Mouse (Mus musculus) kidney, postnatal 14 days (tissue): ENCODE results near the gene Runx3.
"Not testable (repeated sequence)": the region's sequence is repeated elsewhere in the genome, so short reads cannot be mapped to it uniquely, and the experiment has no call there.

Experiments used
- DNase-seq: peaks from one replicate; pipeline ENCODE4 v3.0.0; 2022; ENCODE audit warnings: mixed read lengths

Gene Runx3

DNA sequence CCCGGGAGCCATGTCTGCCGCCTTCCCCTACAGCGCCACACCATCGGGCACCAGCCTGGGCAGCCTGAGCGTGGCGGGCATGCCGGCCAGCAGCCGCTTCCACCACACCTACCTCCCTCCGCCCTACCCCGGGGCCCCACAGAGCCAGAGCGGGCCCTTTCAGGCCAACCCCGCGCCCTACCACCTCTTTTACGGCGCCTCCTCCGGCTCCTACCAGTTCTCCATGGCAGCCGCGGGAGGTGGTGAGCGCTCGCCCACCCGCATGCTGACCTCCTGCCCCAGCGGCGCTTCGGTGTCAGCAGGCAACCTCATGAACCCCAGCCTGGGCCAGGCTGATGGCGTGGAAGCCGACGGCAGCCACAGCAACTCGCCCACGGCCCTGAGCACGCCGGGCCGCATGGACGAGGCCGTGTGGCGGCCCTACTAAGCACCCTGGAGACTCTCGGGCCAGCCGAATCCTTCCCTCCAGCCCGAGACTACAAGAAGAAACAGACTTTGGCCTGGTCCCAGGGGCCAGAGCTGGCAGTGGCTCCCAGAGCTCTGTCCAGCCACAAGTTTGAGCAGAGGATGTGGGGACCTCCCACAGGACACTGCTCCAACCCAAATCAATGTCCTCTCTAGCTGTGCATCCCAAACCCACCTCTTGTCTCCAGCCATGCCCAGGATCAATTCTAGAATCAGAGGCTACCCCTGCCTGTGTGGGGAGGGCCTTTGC, 55.1 kb downstream of the Runx3 start:
- DNase-seq = no peak

DNA sequence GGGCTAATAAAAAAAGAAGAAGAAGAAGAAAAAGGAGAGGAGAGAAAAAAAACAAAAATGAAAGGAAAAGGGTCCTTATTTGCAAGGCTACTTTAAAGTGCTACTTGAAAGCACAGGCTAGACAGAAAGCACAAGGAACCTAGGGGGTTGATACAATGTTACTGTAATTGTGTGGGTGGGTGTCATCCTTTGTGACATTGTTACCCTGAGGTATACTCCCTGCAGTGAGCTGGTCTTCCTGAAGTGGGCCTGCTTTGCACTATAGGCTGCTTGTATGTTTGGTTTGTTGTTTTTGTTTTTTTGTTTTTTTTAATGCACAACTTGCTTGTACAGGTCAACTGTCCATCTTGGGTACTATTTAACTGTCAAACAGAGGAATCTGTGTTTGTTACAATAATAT, 57.1 kb downstream of the Runx3 start:
- no peak for DNase-seq

DNA sequence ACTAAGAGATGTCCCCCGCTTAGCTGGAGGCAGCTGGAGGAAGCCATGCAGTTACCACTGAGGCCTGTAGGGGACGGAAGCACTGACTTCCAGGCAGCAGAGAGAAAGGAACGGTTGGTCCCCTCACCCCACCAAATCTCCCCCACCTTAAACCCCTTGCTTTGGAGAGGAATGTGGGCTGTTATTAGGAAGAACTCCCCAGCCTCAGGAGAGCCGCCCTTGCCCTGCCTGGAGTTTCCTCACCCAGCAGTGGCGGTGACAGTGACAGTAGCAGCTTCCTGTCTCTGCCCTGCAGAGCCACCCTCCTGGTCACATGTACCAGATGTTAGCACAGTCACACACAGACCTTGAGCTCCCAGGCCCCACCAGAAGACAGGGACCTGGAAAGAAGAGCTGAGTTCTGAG, 58.6 kb downstream of the Runx3 start:
- DNase-seq = no peak

DNA sequence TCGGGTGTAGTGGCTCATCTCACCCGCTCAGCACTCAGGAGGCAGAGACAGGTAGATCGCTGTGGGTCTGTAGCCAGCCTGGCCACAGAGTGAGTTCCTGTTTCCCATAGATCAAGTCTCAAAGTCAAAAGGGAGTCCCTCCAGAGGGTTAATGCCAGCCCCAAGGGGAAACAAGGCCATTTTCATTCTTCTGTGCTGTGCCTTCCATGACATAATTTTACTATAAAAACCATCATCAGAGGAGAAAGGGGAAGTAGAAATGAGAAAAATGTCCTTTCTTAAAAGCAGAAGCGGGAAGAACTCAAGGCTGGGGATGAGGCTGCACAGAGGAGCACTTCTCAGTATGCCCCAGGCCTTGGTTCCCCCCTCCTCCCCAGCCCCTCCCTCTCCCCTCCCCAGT, 61.4 kb downstream of the Runx3 start:
- no peak for DNase-seq

DNA sequence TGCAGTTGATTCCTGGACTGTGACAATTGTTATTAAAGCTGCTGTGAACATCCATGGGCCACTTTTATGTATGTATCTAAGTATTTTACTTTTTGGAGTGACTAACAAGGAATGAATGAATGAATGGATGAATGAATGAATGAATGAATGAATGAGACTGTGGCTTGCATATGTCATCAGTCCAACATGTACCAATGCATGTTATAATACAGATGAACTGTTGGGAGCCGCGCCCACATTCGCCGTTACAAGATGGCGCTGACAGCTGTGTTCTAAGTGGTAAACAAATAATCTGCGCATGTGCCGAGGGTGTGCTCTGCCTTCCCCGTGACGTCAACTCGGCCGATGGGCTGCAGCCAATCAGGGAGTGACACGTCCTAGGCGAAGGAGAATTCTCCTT, 63.8 kb downstream of the Runx3 start:
- DNase-seq = not testable (repeated sequence)

DNA sequence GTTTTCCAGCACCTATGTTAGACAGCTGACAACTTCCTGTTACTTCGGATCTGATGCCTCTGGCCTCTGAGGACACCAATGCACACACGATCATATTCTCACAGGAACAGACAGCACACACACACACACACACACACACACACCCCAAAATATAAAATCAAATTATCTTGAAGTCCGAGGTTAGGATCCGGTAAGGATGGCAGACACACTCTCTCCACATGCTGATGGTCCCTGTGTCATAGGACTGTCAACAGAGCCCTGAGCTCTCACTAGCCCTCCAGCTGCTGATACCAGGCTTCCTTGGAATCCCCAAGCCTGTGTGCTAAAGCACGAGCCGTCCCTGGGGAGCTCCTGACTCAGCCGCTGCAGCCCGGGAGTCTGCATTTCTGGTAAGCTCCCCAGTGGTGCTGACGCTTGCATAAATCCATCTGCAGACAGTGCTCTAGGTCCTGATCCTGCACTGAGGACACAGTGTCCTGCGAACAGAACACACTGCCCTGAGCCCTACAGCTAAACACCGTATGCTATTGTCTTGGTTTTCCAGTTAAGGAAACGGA, 69.1 kb downstream of the Runx3 start:
- DNase-seq = peak; percentile 28

DNA sequence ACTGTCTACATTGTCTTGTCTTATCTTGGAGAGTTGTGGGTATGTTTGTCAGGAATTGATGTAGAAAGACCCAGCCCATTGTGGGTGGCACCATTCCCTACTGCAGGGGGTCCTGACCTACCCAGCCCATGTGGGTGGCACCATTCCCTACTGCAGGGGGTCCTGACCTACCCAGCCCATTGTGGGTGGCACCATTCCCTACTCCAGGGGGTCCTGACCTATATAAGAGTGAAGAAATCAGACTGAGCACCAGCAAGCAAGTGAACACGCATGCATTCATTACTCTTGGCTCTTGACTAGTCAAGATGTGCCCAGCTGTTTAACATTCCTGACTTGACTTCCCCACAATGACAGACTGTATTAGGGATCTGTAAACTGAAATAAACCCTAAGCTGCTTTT, 69.9 kb downstream of the Runx3 start:
- DNase-seq = no peak

DNA sequence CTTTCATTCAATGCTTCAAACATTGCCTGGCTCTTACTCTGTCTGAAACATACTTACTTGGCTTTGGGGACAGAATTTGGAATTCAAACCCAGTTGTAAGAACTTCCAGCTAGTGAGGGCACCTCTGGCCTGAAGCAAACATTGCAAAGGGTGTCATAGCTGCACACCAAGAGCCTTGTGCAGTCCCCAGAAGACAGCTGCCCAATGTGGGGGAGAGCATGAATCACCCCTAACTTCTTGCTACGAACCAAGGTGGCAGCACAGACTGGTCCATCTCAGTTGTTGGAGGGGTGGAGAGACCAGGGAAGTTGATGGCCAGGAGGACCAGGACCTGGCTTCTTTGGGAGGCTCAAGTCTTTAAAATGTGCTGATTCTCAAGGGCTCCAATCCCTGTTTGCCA, 70.7 kb downstream of the Runx3 start:
- no peak for DNase-seq

DNA sequence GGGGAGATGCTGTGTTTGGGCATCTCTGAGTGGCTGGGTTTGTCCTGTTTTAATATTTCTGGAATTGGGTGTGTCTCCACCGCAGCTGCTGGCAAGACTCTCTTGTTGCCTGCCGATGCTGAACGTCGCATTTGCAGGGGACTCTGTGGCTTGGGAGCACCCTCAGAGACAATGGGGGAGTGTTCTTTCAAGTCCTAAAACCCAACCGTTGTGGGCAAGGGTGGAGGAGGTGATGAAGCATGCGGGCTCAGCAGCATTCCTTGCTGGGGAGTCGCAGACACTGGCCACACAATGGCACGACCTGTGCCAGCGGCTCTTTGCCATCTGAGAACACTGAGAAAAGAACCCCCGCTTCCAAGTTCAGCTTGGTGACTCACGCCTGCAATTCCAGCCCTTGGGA, 71.2 kb downstream of the Runx3 start:
- no peak for DNase-seq

DNA sequence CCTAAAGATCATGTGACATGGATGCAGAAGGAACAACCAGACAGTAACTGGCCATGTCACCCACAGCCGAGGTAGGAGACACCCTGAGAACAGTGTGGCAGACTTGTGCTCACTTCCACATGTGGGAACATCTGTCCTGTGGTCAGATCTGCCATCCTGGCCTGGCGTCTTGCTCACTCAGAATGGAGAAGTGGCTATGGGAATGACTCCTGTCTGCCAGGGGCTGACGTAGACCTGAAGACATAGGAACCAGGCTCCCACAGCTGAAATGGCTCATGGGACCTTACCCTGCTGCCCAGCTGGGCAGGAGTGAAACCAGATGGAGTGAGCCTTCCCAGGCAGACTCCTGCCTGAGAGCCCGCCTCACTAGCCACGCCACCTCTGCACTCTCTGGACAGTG, 72.4 kb downstream of the Runx3 start:
- DNase-seq = no peak

DNA sequence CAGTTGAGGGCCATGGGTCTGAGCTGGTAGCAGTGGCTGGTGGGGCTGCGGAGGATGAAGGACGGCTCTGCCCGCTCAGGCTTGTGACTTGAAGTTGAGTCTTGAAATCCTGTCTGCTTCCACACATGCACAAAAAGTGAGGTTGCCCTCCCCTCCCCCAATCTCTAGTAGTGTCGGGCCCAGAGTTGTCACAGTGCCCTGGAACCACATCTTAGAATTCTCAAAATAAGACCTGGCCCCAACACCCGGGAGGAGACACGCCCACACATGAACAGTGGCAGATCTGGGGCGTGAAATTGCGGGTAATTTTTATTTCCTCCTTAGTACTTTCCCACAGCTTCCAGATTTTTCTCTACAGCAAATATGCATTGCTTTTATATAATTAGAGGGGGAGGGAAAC, 77.4 kb downstream of the Runx3 start:
- no peak for DNase-seq

DNA sequence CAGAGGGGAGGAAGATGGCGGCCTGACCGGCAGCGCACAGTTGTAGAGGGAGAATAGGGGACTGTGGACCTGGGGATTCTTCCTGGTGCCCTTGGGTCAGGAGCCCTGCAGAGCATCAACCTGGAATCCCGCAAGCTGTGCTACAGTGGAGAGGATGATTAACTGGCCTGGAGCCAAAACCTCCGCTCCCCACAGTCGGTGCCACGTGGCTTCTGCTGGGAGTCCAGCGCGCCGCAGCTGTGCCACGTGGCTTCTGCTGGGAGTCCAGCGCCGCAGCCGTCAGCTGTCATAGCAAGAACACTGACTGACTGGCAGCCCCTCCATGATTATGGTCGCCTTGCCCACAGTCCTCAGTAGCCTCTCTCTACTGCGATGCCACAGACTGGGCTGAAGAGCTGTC, 81.3 kb downstream of the Runx3 start:
- no peak for DNase-seq

DNA sequence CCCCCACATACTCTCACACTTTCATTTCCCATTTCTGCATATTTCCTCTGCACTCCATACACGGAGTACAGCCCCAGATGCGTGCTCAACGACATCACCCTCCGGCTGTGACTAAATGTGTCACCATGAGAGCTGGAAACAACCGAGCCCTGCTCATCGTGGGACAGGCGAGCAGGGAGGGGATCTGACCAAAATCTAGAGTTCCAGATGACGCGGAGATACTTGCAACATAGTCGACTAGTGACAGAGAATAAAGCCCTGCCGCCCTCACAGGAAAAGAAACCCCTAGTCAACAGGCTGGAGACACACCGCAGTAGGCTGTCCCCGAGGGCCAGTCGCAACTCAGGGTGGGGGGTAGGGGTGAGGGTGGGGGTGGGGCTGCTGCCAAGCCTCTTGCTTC, 82.8 kb downstream of the Runx3 start:
- no peak for DNase-seq

DNA sequence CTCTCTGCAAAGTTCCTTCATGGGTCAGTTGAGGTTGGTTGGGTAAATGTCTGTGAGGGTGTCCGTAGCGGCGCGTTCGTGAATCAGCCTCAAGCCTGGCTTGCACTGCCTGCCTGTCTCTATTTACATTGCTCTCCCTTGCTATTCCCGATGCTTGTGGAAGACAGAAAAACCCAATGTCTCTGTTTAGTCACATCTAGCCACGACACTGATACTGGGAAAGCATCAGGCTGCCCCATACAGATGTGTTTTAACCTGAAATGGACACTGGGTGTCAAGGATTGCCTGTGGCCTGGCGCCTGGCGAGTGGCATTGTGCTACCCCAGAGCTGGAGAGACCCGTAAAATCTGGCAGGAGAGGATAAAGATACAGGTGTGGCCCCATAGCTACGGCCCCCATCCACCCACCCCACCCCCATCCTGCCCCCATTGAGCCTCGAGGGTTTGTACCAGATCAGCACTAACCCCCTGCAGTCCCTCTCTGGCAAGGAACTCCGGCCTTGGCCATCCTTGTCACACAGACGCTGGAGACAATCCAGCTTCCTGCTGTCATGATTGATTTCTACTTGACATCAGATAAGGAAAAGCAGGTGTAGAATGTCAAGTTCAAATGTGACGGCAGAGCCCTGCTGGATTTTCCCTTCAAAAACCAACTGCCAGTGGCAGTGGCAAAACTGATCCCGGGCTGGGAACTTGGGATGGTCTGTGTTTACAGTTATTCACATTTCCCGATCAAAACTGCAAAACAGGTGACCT, 83.5 kb downstream of the Runx3 start:
- DNase-seq = no peak

DNA sequence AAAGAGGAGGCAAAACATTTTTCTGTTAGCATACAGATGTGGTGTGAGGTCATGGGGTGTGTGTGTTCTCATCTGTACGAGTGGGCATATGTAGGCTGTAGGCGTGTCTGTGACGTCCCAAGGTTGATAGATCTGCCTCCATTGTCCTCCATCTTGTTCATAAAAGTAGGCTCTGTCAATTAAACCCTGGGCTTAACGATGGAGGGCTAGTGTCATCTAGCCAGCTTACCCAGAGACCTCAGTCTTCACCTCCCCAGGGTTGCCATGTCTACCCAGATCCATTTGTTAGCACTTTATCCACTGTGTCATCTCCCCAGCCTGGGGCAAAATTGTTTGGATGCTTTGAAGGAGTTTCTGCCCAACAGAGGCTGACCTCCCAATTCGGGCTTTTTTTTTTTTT, 84.2 kb downstream of the Runx3 start:
- no peak for DNase-seq

DNA sequence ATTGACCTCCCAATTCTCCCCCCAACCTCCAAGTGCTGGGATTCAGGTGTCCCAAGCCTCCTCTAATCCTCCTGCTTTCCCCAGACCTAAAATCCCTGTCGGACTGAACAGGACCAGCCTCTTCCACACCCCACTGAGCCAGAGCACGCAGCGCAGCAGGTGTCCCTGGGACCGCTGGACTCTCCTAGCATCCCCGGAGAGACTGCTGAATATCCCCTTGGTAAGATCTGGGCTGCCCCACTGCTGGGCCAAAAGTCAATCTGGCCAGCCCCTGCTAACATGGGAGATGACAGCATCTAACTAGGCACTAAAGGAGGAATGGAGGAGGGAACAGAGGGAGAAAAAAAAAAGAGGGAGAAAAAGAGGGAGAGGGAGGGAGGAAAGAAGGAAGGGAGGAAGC, 84.8 kb downstream of the Runx3 start:
- no peak for DNase-seq

DNA sequence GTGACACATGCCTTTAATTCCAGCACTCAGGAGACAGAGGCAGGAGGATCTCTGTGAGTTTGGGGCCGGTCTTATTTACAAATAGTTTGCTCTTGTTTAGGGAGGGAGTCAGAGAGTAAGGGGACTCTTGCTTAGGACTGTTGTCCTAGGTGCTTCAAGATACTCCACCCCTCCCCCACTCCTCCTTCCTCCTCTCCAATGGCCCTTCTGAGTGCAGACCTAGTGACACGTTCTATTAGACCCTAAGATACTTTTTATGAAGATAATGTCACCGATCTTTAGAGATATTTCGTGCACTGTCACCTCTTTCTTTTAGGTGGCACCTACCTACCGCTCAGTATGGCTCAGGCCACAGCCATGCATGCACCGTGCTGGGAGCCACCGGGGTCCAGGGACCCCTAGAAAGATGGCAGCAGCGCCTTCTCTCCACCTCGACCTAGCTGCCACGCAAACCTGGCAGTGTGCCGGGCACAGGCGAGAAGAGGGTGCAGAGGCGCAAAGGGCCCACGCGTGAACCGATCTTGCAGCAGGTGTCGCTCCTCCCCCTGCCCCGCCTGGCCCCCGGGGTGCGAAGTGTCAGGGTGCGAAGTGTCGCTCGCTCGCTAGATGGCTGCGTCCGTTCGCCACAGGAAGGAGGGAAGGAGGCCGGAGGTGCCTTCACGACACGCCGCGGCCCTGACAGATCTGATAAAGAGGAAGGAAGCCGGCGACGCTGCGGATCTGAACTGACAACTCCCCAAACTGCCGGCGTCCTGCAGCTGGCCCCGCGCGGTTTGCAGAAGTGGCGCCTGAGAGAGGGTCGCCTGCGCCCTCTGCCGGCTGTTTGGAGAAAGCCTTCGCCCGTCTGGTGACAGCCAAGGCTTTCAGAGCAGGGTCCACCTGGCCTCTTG, 85.5 kb downstream of the Runx3 start:
- DNase-seq = peak; percentile 92

DNA sequence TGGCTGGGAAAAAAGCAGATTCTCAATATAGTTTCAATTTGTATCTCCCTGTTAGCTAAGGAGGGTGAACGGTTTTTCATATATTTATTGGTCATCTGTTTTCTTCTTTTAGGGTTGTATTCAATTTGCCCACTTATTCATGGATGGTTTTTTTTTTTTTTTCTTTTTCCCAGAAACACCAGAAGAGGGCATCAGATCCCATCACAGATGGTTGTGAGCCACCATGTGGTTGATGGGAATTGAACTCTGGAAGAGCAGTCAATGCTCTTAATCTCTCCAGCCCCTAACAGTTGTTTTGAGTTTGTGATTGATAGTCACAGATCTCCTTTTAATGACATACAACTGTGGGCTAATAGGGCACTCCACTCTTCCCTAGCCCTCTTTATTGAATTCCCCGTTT, 89.4 kb downstream of the Runx3 start:
- no peak for DNase-seq

DNA sequence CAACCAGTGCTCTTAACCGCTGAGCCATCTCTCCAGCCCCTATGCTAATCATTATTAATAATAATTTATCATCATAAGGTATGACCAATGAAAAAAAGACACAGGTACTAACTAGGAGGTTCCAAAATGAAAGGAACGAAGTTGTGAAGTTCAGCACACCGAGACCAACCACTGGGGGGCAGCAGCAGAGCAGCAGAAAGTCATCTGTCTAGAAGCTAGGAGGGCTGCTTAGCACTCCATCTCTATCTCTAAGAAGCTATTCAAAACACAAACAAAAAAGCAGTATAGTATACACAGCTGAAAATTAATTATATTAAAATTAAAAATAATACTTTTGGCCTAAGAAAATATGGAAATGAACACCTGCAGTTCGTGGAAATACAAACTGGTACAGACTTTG, 99.2 kb downstream of the Runx3 start:
- DNase-seq = peak; percentile 86

DNA sequence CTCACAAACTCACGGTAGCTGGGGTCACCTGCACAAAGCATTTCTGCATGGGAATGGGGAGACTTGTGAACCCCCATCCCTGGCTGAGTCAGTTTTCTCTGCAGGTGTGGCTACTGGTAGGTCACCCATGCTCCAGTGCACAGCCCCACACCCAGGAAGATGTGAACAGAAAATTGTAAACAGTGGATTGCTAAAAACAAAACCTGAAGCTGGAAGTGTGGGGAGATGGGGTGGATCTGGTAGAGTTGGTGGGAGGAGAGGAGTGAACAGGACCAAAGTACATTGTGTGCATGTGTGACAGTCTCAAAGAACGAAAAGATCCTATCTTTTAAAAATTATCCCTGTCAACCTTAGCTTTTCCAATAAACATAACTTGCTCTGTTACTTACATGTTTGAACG, 100.2 kb downstream of the Runx3 start:
- no peak for DNase-seq

DNA sequence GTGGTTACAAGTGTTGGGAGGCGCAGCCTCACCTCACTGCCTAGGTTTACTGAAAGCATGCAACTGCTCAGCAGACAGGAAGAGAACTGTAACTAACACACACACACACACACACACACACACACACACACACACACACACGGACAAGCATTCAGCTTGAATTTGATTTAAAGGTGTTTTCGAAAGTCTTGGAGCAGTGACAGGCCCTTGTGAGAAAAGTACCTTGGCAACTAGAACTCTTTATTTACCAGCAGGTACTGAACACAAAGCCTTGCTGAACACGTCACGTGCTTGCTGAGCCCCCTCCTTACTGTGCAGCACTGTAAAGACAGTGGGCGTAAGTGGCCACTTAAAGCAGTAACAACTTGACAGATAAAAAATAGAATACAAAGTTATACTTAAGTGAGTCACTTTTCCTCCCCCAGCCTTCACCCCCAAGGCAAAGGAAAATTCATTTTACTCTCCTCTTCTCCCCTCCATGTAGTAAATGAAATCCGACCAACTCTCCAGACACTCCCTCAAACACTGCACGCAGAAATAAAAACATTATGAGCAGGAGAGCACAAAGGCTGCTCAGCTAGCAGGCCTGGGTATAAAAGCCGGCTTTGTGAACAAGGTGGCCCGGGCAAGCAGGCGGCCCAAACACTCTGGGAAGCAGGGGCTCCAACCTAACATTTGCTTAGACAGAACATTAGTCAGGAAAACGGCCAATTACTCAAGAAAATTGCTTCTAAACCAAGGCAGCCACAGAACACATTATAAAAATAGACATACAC, 101.4 kb downstream of the Runx3 start:
- DNase-seq = no peak

DNA sequence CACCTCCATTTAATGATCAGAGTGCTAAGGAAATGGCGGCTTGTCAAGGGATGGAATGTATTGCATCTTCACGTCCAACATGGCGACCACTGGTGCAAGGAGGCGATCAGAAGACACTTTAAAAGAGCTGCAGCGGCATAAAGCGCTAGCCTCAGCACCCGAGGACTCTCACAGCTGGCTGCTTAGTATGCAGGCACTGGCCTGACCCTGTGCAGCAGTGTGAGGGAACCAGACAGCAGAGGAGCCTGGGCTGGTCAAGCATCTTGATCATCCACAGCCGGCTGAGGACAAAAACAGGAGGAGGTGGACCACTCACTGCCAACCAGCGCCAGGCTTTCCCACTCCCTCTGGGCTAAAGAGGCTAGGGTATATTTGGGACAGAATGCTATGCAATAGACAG, 103.4 kb downstream of the Runx3 start:
- DNase-seq = no peak
